Mouse (Mus musculus): ENCODE measurements at regions not wholly inside any gene's neighbourhood (a gene's known extent, or its start where the extent isn't known, plus 50 kb on each side); places are given as distances from the start of the nearest gene placed in this dataset.

DNA sequence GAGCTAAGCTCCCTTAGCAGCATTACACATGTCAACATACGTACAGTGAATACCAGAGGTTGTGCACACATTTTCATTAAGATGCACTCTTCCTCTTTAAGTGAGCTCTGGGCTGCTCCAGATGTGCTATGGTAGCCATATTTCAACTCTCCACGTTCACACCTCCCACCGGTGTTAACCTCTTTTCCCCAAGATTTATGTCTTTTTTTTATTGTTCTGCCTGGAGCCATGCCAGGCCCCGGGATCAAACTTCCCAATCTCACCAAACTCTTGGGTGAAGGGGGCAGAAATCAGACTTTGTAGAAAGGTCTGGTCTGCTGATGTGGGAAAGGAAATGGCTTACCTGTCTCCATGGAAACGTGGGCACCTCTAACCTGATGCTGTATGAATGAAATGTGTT lies 754.0 kb upstream of the Sox9 start:
- Histone ChIP-seq H3K27me3 (ENCODE audit: low read depth, poor library complexity, severe bottlenecking) (no peaks in the 10 kb centered on the region), H3K36me3 (no peaks in the 10 kb centered on the region), H3K4me1 (peaks cover 7% of the 10 kb centered on the region), H3K4me3 (no peak overlapping the region), H3K27ac (0 out of 2 replicates have a peak overlapping the region, but pooled peaks have one; percentile 30), H3K9me3 (replicated peaks) (no peaks in the 10 kb centered on the region)
- peak; percentile 58 for DNase-seq (ENCODE audit: low spot score)
- WGBS: 40% methylated on average over 5 of the region's 5 CpGs

GRCm38 (mm10) chr11:112038741-112039140 lies 743.3 kb upstream of the Sox9 start:
- H3K27ac ChIP-seq: no peak overlapping the region
- WGBS: 95% methylated on average over 11 of the region's 11 CpGs
- no peaks in the 10 kb centered on the region for H3K36me3 ChIP-seq
- H3K4me1 ChIP-seq: no peaks in the 10 kb centered on the region
- H3K27me3 ChIP-seq (ENCODE audit: low read depth, poor library complexity, severe bottlenecking): no peaks in the 10 kb centered on the region
- no peak overlapping the region for H3K4me3 ChIP-seq
- no peaks in the 10 kb centered on the region for H3K9me3 ChIP-seq (replicated peaks)
- no peak for DNase-seq (ENCODE audit: low spot score)

DNA sequence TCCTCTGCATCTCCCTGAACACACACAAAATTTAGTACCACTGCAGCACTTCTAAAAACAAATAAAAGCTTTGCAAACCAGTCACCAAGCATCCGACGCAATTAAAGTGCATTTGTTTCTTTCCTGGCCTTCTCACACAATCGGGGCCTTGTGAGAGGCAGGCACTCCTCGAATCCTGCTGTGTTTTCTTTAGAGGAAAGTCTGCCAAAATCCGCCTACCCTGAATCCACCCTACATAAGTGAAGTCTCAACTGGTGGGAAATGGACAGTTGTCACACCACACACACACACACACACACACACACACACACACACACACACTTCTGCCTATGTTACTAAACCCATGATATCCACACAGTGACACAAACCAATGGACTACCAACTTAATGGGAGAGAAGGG lies 737.6 kb upstream of the Sox9 start:
- DNase-seq (ENCODE audit: low spot score): no peak
- no peak overlapping the region for H3K4me3 ChIP-seq
- H3K4me1 ChIP-seq: peaks cover 16% of the 10 kb centered on the region; the same call in 1 of the 2 replicates
- no peaks in the 10 kb centered on the region for H3K9me3 ChIP-seq (replicated peaks)
- H3K27me3 ChIP-seq (ENCODE audit: low read depth, poor library complexity, severe bottlenecking): no peaks in the 10 kb centered on the region
- H3K27ac ChIP-seq: peak overlapping the region; percentile 44; the same call in 1 of the 2 replicates
- WGBS: 70% methylated on average over 5 of the region's 5 CpGs
- no peaks in the 10 kb centered on the region for H3K36me3 ChIP-seq

- Histone ChIP-seq H3K27ac (peak overlapping the region; percentile 62; the same call in 1 of the 2 replicates), H3K4me1 (peaks cover 16% of the 10 kb centered on the region; the same call in 1 of the 2 replicates)
Measured at GRCm38 (mm10) chr11:112045353-112045752, 736.7 kb upstream of the Sox9 start.

DNA sequence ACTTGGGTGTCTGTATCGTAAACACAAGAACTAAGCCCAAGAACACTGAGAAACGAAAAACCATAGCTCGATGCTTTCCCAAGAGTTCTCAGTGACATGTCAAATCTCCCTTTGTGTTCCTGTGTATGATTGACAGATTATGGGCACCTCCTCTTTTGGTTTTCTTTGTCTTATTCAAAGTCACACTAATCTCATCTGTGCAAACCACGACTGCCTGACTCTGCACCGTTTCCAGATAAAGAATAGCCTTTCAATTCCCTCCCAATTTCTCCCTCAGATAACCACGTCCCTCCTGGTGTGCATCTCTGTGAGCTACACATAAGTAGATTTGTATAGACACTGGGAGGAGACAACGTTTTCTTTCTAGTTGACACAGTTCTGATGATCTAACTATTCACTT lies 731.7 kb upstream of the Sox9 start:
- 81% methylated on average over 7 of the region's 7 CpGs for WGBS

More at GRCm38 (mm10) chr11:112045353-112045752, 736.7 kb upstream of the Sox9 start:
- Histone ChIP-seq H3K9me3 (replicated peaks) (no peaks in the 10 kb centered on the region), H3K27me3 (ENCODE audit: low read depth, poor library complexity, severe bottlenecking) (no peaks in the 10 kb centered on the region), H3K4me3 (no peak overlapping the region), H3K36me3 (no peaks in the 10 kb centered on the region)
- no peak for DNase-seq (ENCODE audit: low spot score)
- WGBS: 92% methylated on average over 2 of the region's 2 CpGs

GRCm38 (mm10) chr11:112055591-112055990 lies 726.4 kb upstream of the Sox9 start:
- Histone ChIP-seq H3K27ac (peak overlapping the region; percentile 66; the same call in 1 of the 2 replicates), H3K4me3 (no peak overlapping the region), H3K36me3 (no peaks in the 10 kb centered on the region), H3K4me1 (peaks cover 16% of the 10 kb centered on the region), H3K27me3 (ENCODE audit: low read depth, poor library complexity, severe bottlenecking) (no peaks in the 10 kb centered on the region), H3K9me3 (replicated peaks) (no peaks in the 10 kb centered on the region)
- WGBS: 58% methylated on average over 6 of the region's 6 CpGs
- no peak for DNase-seq (ENCODE audit: low spot score)

More for the DNA sequence above, 731.7 kb upstream of the Sox9 start:
- H3K4me1 ChIP-seq: peaks cover 14% of the 10 kb centered on the region
- no peaks in the 10 kb centered on the region for H3K36me3 ChIP-seq
- H3K9me3 ChIP-seq (replicated peaks): no peaks in the 10 kb centered on the region
- H3K27me3 ChIP-seq (ENCODE audit: low read depth, poor library complexity, severe bottlenecking): no peaks in the 10 kb centered on the region
- no peak overlapping the region for H3K4me3 ChIP-seq
- no peak for DNase-seq (ENCODE audit: low spot score)
- no peak overlapping the region for H3K27ac ChIP-seq

GRCm38 (mm10) chr11:112067176-112067575 lies 714.8 kb upstream of the Sox9 start:
- Histone ChIP-seq H3K4me3 (no peak overlapping the region), H3K27me3 (ENCODE audit: low read depth, poor library complexity, severe bottlenecking) (no peaks in the 10 kb centered on the region), H3K27ac (no peak overlapping the region), H3K4me1 (no peaks in the 10 kb centered on the region), H3K9me3 (replicated peaks) (no peaks in the 10 kb centered on the region; the same call in 1 of the 2 replicates), H3K36me3 (no peaks in the 10 kb centered on the region)
- DNase-seq (ENCODE audit: low spot score): no peak
- WGBS: 72% methylated on average over 3 of the region's 3 CpGs

DNA sequence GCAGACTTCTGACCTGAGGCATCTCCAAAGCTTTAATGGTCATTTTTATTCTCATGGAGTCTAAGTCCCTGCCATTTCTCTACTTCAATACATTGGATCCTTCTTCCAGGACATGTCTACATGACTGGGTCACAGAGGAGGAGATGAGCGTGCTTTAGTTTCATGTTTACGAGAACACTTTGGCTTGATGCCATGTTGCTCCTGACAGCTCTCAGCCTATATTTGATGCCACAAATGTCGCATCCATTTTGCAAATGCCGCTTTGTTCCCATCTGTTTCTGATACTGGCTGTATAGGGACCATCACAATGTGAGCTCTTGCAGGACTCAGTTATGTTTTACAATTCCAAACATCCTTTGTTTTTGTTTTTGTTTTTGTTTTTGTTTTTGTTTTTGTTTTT lies 713.2 kb upstream of the Sox9 start:
- no peaks in the 10 kb centered on the region for H3K36me3 ChIP-seq
- no peak for DNase-seq (ENCODE audit: low spot score)
- WGBS: 90% methylated on average over 4 of the region's 4 CpGs
- H3K4me3 ChIP-seq: no peak overlapping the region
- no peak overlapping the region for H3K27ac ChIP-seq
- no peaks in the 10 kb centered on the region for H3K27me3 ChIP-seq (ENCODE audit: low read depth, poor library complexity, severe bottlenecking)
- no peaks in the 10 kb centered on the region; the same call in 1 of the 2 replicates for H3K9me3 ChIP-seq (replicated peaks)
- H3K4me1 ChIP-seq: no peaks in the 10 kb centered on the region

GRCm38 (mm10) chr11:112071571-112071970 lies 710.5 kb upstream of the Sox9 start:
- Histone ChIP-seq H3K9me3 (replicated peaks) (no peaks in the 10 kb centered on the region; the same call in 1 of the 2 replicates), H3K4me3 (no peak overlapping the region), H3K4me1 (no peaks in the 10 kb centered on the region), H3K36me3 (no peaks in the 10 kb centered on the region), H3K27me3 (ENCODE audit: low read depth, poor library complexity, severe bottlenecking) (no peaks in the 10 kb centered on the region), H3K27ac (no peak overlapping the region)
- WGBS: 90% methylated on average over 7 of the region's 7 CpGs
- DNase-seq (ENCODE audit: low spot score): no peak

DNA sequence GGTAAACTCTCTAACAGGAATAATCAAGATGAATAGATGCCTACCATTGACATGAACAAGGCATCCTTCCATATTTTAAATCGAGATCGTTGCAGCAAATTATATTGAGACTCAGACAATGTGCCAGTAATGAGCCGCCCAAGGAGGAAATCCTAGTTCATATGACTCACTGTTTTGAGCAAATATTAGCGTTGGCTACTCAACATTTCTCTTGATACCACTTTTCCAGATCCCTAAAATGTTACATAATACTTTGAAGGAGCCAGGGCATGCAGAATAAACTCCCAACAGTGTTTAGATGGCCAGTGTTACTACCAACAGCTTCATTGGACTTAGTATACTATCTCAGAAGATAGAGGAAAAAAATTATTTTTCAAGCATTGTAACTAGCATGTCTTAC lies 700.6 kb upstream of the Sox9 start:
- H3K36me3 ChIP-seq: no peaks in the 10 kb centered on the region
- H3K4me3 ChIP-seq: no peak overlapping the region
- H3K9me3 ChIP-seq (replicated peaks): no peaks in the 10 kb centered on the region
- 91% methylated on average over 4 of the region's 4 CpGs for WGBS
- no peak for DNase-seq (ENCODE audit: low spot score)
- H3K4me1 ChIP-seq: peaks cover 10% of the 10 kb centered on the region
- no peak overlapping the region for H3K27ac ChIP-seq
- no peaks in the 10 kb centered on the region for H3K27me3 ChIP-seq (ENCODE audit: low read depth, poor library complexity, severe bottlenecking)

DNA sequence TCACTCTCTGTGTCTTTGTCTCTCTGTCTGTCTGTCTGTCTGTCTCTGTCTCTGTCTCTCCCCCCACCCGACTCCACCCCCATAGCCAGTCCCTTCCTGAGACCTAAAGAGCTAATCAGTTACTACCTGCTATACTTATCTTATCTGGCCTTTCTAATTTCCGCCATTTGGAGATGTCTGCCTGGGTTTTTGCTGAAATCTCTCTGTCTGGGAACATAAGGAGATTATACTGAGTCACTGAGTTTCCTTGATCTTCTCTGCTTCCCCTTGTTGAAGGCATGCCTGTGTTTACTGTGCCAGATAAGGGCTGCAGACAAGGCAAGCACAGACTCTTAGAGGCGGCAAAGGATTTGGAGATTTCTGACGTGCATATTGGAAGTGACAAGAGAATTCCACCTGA lies 699.0 kb upstream of the Sox9 start:
- WGBS: 29% methylated on average over 4 of the region's 4 CpGs
- no peaks in the 10 kb centered on the region for H3K36me3 ChIP-seq
- no peak overlapping the region for H3K4me3 ChIP-seq
- H3K27ac ChIP-seq: peak overlapping the region; percentile 36; the same call in 1 of the 2 replicates
- no peaks in the 10 kb centered on the region for H3K27me3 ChIP-seq (ENCODE audit: low read depth, poor library complexity, severe bottlenecking)
- no peak for DNase-seq (ENCODE audit: low spot score)
- no peaks in the 10 kb centered on the region for H3K9me3 ChIP-seq (replicated peaks)
- peaks cover 10% of the 10 kb centered on the region for H3K4me1 ChIP-seq

DNA sequence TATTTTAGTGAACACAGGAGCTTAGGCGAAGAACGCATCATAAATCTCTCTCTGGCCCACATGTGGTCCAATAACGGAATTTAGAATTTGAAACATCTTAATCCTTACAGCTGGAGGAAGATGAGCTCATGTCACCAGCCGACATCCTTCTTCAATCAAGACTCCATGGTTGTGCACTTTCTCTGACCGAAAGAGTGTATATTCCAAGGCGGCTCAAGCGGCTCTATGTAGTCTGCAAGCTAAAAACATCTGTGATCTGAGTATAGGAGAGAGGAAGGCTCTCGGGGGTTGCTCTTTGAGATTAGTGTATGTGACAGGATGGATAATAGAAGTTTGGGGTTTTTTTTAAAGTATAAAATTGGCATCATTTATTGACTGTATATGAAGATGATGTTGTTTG lies 689.9 kb upstream of the Sox9 start:
- Histone ChIP-seq H3K4me1 (peaks cover 24% of the 10 kb centered on the region), H3K9me3 (replicated peaks) (no peaks in the 10 kb centered on the region), H3K36me3 (no peaks in the 10 kb centered on the region), H3K27ac (no peak overlapping the region), H3K27me3 (ENCODE audit: low read depth, poor library complexity, severe bottlenecking) (no peaks in the 10 kb centered on the region), H3K4me3 (no peak overlapping the region)
- DNase-seq (ENCODE audit: low spot score): no peak
- WGBS: 83% methylated on average over 8 of the region's 8 CpGs

DNA sequence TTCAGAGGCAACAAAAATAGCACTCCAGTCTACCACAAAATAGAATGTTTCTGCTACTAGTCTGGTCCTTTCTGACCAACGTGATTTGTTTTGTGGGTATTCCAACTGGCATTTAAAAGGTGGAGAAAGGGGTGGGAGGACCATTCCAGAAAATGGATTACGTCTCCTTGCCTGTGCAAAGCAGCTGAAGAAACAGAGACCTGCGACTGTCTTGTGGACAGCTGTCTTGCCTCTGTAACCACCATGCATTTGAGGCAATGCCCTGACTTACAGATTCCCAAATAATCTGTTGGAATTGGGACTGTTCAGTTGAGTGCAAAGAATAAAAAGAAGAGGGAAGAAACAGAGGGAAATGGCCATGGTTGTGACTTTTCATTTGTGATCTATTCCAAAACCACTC lies 687.0 kb upstream of the Sox9 start:
- no peak for DNase-seq (ENCODE audit: low spot score)
- H3K4me1 ChIP-seq: peaks cover 19% of the 10 kb centered on the region; the same call in 1 of the 2 replicates
- 72% methylated on average over 3 of the region's 3 CpGs for WGBS
- H3K4me3 ChIP-seq: no peak overlapping the region
- H3K9me3 ChIP-seq (replicated peaks): no peaks in the 10 kb centered on the region
- H3K27me3 ChIP-seq (ENCODE audit: low read depth, poor library complexity, severe bottlenecking): no peaks in the 10 kb centered on the region
- H3K36me3 ChIP-seq: no peaks in the 10 kb centered on the region
- no peak overlapping the region for H3K27ac ChIP-seq

- Histone ChIP-seq H3K27me3 (ENCODE audit: low read depth, poor library complexity, severe bottlenecking) (no peaks in the 10 kb centered on the region), H3K4me1 (peaks cover 15% of the 10 kb centered on the region; the same call in 1 of the 2 replicates), H3K9me3 (replicated peaks) (no peaks in the 10 kb centered on the region), H3K36me3 (no peaks in the 10 kb centered on the region), H3K4me3 (no peak overlapping the region), H3K27ac (no peak overlapping the region)
- 94% methylated on average over 1 of the region's 1 CpGs for WGBS
- DNase-seq (ENCODE audit: low spot score): no peak
Measured at GRCm38 (mm10) chr11:112098161-112098560, 683.9 kb upstream of the Sox9 start.

Measured in limb, embryonic 10.5 days (tissue).